Mouse (Mus musculus) forebrain, embryonic 12.5 days (tissue): ENCODE data around the gene Ruvbl1. TPM values are rescaled to one million over a fixed set of nuclear protein-coding genes. Genes with fewer than 3 reads are reported as not detected.

ENCODE experiments used
- ATAC-seq: fragments of 200-750 bp; cut with Nextera tagmentation; 2 replicates; pipeline ENCODE4 v1.8.0; 2017; ENCODE audit warnings: moderate TSS enrichment; ENCODE audit not compliant: low FRiP score
- H3K27ac ChIP-seq: fragments of 300-500 bp; sonication (generic); 2 replicates; pipeline ENCODE4 v1.5.1; 2016; ENCODE audit warnings: mild to moderate bottlenecking
- H3K27me3 ChIP-seq: fragments of 300-500 bp; sonication (generic); 2 replicates; pipeline ENCODE4 v1.6.1; 2016; ENCODE audit warnings: mild to moderate bottlenecking
- H3K36me3 ChIP-seq: fragments of 300-500 bp; sonication (generic); replicated peaks from 2 replicates; pipeline ENCODE4 v1.6.1; 2016; ENCODE audit warnings: mild to moderate bottlenecking
- H3K4me1 ChIP-seq: fragments of 300-500 bp; sonication (generic); 2 replicates; pipeline ENCODE4 v1.6.1; 2016
- H3K4me2 ChIP-seq: fragments of 300-500 bp; sonication (generic); 2 replicates; pipeline ENCODE4 v1.6.1; 2016; ENCODE audit warnings: mild to moderate bottlenecking, moderate library complexity
- H3K4me3 ChIP-seq: fragments of 300-500 bp; sonication (generic); replicated peaks from 2 replicates; pipeline ENCODE4 v1.5.1; 2016; ENCODE audit warnings: mild to moderate bottlenecking
- H3K9ac ChIP-seq: fragments of 300-500 bp; sonication (generic); 2 replicates; pipeline ENCODE4 v1.6.1; 2016; ENCODE audit warnings: mild to moderate bottlenecking
- H3K9me3 ChIP-seq: fragments of 300-500 bp; sonication (generic); 2 replicates; pipeline ENCODE4 v1.6.1; 2016
- WGBS: fragments of 180-500 bp; shearing (Covaris S2); methylation state at CpG from one replicate; pipeline ENCODE4 v1.1.7; 2016; 5-methylcytosine and 5-hydroxymethylcytosine counted together
- polyA plus RNA-seq: library from polyadenylated mRNA; unstranded; fragments of >200 nt; fragmentation: Nextera tagmentation; extraction: Ambion mirVana; gene quantifications from 2 replicates; pipeline ENCODE4 v1.2.1, GENCODE M21; 2016

Gene Ruvbl1
- polyA plus RNA-seq, 1 experiment from 2014 or later: 138 TPM

- H3K4me2 ChIP-seq: no peak overlapping the region
- no peak overlapping the region for H3K4me3 ChIP-seq
- peaks cover 7% of the 10 kb centered on the region for H3K4me1 ChIP-seq
- ATAC-seq: no peak
- no peaks in the 10 kb centered on the region for H3K9me3 ChIP-seq
- no peaks in the 10 kb centered on the region for H3K36me3 ChIP-seq
- WGBS: 78% methylated on average over 3 of the region's 3 CpGs
- peaks cover 3% of the 10 kb centered on the region; the same call in 1 of the 2 replicates for H3K27me3 ChIP-seq
- H3K9ac ChIP-seq: no peak overlapping the region
- no peak overlapping the region for H3K27ac ChIP-seq
These were observed 57.8 kb downstream of the Ruvbl1 start for GRCm38 (mm10) chr6:88523043-88523442.

- no peak overlapping the region for H3K27ac ChIP-seq
- no peak overlapping the region for H3K9ac ChIP-seq
- peaks cover 7% of the 10 kb centered on the region for H3K4me1 ChIP-seq
- no peaks in the 10 kb centered on the region for H3K9me3 ChIP-seq
- peaks cover 3% of the 10 kb centered on the region; the same call in 1 of the 2 replicates for H3K27me3 ChIP-seq
- WGBS: 87% methylated on average over 3 of the region's 3 CpGs
- H3K36me3 ChIP-seq: no peaks in the 10 kb centered on the region
- H3K4me3 ChIP-seq: no peak overlapping the region
- no peak for ATAC-seq
- no peak overlapping the region for H3K4me2 ChIP-seq
These were observed 58.2 kb downstream of the Ruvbl1 start for GRCm38 (mm10) chr6:88523451-88523850.

- no peak for ATAC-seq
- H3K9me3 ChIP-seq: no peaks in the 10 kb centered on the region
- WGBS: 90% methylated on average over 4 of the region's 4 CpGs
These were observed 58.8 kb downstream of the Ruvbl1 start for GRCm38 (mm10) chr6:88524056-88524455.

GRCm38 (mm10) chr6:88530306-88530705 is 65.1 kb downstream of the Ruvbl1 start:
- Histone ChIP-seq H3K27ac (no peak overlapping the region), H3K27me3 (no peaks in the 10 kb centered on the region), H3K9me3 (no peaks in the 10 kb centered on the region), H3K4me3 (no peak overlapping the region), H3K4me2 (no peak overlapping the region), H3K36me3 (no peaks in the 10 kb centered on the region), H3K4me1 (no peaks in the 10 kb centered on the region), H3K9ac (no peak overlapping the region)
- no peak for ATAC-seq

More at GRCm38 (mm10) chr6:88524056-88524455, 58.8 kb downstream of the Ruvbl1 start:
- no peak overlapping the region for H3K9ac ChIP-seq
- H3K27me3 ChIP-seq: peaks cover 3% of the 10 kb centered on the region; the same call in 1 of the 2 replicates
- no peak overlapping the region for H3K4me2 ChIP-seq
- no peak overlapping the region for H3K4me3 ChIP-seq
- H3K4me1 ChIP-seq: peaks cover 7% of the 10 kb centered on the region
- no peak overlapping the region for H3K27ac ChIP-seq
- no peaks in the 10 kb centered on the region for H3K36me3 ChIP-seq

GRCm38 (mm10) chr6:88540093-88540755 is 75.0 kb downstream of the Ruvbl1 start:
- no peak overlapping the region for H3K4me3 ChIP-seq
- no peaks in the 10 kb centered on the region for H3K9me3 ChIP-seq
- WGBS: 81% methylated on average over 2 of the region's 2 CpGs
- no peak overlapping the region for H3K4me2 ChIP-seq
- no peak overlapping the region for H3K27ac ChIP-seq
- peaks cover 11% of the 10 kb centered on the region for H3K27me3 ChIP-seq
- no peak overlapping the region for H3K9ac ChIP-seq
- no peaks in the 10 kb centered on the region for H3K36me3 ChIP-seq
- no peak for ATAC-seq
- H3K4me1 ChIP-seq: peaks cover 6% of the 10 kb centered on the region

- Histone ChIP-seq H3K4me3 (no peak overlapping the region), H3K4me2 (no peak overlapping the region), H3K9ac (no peak overlapping the region), H3K9me3 (no peaks in the 10 kb centered on the region), H3K4me1 (peaks cover 12% of the 10 kb centered on the region), H3K27me3 (peaks cover 44% of the 10 kb centered on the region), H3K36me3 (no peaks in the 10 kb centered on the region), H3K27ac (no peak overlapping the region)
- WGBS: 82% methylated on average over 3 of the region's 3 CpGs
- no peak for ATAC-seq
These were observed 79.0 kb downstream of the Ruvbl1 start for GRCm38 (mm10) chr6:88544241-88544640.

GRCm38 (mm10) chr6:88544644-88545396 is 79.6 kb downstream of the Ruvbl1 start:
- Histone ChIP-seq H3K4me2 (peak overlapping the region; percentile 13; the same call in 1 of the 2 replicates), H3K4me3 (no peak overlapping the region), H3K4me1 (peaks cover 12% of the 10 kb centered on the region), H3K27me3 (peaks cover 44% of the 10 kb centered on the region), H3K36me3 (no peaks in the 10 kb centered on the region), H3K9ac (no peak overlapping the region), H3K9me3 (no peaks in the 10 kb centered on the region), H3K27ac (0 out of 2 replicates have a peak overlapping the region, but pooled peaks have one; percentile 46)
- ATAC-seq: peak; percentile 36; the same call in 1 of the 2 replicates
- 26% methylated on average over 11 of the region's 11 CpGs for WGBS

GRCm38 (mm10) chr6:88545397-88545790 is 80.2 kb downstream of the Ruvbl1 start:
- H3K4me2 ChIP-seq: peak overlapping the region; percentile 13; the same call in 1 of the 2 replicates
- H3K4me1 ChIP-seq: peaks cover 12% of the 10 kb centered on the region
- 9% methylated on average over 10 of the region's 10 CpGs for WGBS
- H3K27me3 ChIP-seq: peaks cover 44% of the 10 kb centered on the region
- H3K9ac ChIP-seq: no peak overlapping the region
- H3K36me3 ChIP-seq: no peaks in the 10 kb centered on the region
- ATAC-seq: no peak
- no peak overlapping the region for H3K4me3 ChIP-seq
- H3K9me3 ChIP-seq: no peaks in the 10 kb centered on the region
- 0 out of 2 replicates have a peak overlapping the region, but pooled peaks have one; percentile 46 for H3K27ac ChIP-seq

Other genes with a start within 250 kb of the Ruvbl1 start
- not detected in 2 replicates for gene Dnajb8, start 243.1 kb upstream of the Ruvbl1 start, polyA plus RNA-seq
- 33.7 and 34.7 TPM in 2 replicates for gene Eefsec, start 18.9 kb upstream of the Ruvbl1 start, polyA plus RNA-seq
- 185 and 192 TPM in 2 replicates for gene Sec61a1, start 53.5 kb downstream of the Ruvbl1 start, polyA plus RNA-seq
- 0.15 and 0.21 TPM in 2 replicates for gene Kbtbd12, start 172.5 kb downstream of the Ruvbl1 start, polyA plus RNA-seq